Mouse (Mus musculus) G1E (cell line): ENCODE results near the gene Fam19a3. TPM values are rescaled to one million over a fixed set of nuclear protein-coding genes. Genes with fewer than 3 reads are reported as not detected.

Experiments used
- ATAC-seq: 2 replicates; pipeline ENCODE4 v1.8.0; 2016; ENCODE audit warnings: mild to moderate bottlenecking; ENCODE audit not compliant: insufficient number of reproducible peaks, poor library complexity, low FRiP score, severe bottlenecking; ENCODE audit errors: extremely low read depth
- DNase-seq: peaks from one replicate; pipeline ENCODE4 v3.0.0; 2012; ENCODE audit warnings: low spot score
- H3K27me3 ChIP-seq: 2 replicates; pipeline ENCODE4 v1.6.1; 2012; ENCODE audit warnings: mild to moderate bottlenecking, low read length, inconsistent platforms; ENCODE audit not compliant: insufficient read depth
- H3K36me3 ChIP-seq: replicated peaks from 2 replicates; pipeline ENCODE3; 2012; ENCODE audit warnings: mild to moderate bottlenecking, inconsistent platforms
- H3K4me1 ChIP-seq: 2 replicates; pipeline ENCODE4 v1.6.1; 2012; ENCODE audit warnings: low read depth, low read length, inconsistent platforms, mixed read lengths; ENCODE audit not compliant: insufficient read depth
- H3K4me3 ChIP-seq: 2 replicates; pipeline ENCODE4 v1.5.1; 2012; ENCODE audit warnings: low read depth, mild to moderate bottlenecking, inconsistent platforms, low read length, moderate library complexity, mixed read lengths
- H3K9me3 ChIP-seq: replicated peaks from 2 replicates; pipeline ENCODE4 v1.6.1; 2012; ENCODE audit warnings: inconsistent platforms
- CTCF ChIP-seq: IDR thresholded peaks from 2 replicates; pipeline ENCODE4 v1.5.1; 2012; ENCODE audit warnings: low read depth, low read length, inconsistent platforms, mixed read lengths
- GATA1 ChIP-seq: IDR thresholded peaks from 2 replicates; pipeline ENCODE4 v1.6.1; 2012; ENCODE audit warnings: borderline replicate concordance, low read length, inconsistent platforms, mixed read lengths
- GATA2 ChIP-seq: IDR thresholded peaks from 2 replicates; pipeline ENCODE4 v1.6.1; 2012; ENCODE audit warnings: low read depth, low read length, inconsistent platforms, borderline replicate concordance
- POLR2AphosphoS5 ChIP-seq: IDR thresholded peaks from 2 replicates; pipeline ENCODE4 v1.6.1; 2012; ENCODE audit warnings: low read depth, low read length, inconsistent platforms; ENCODE audit not compliant: insufficient replicate concordance
- TAL1 ChIP-seq: conservative IDR thresholded peaks from 2 replicates; pipeline ENCODE4 v1.6.1; 2012; ENCODE audit warnings: low read depth, low read length, inconsistent platforms, mixed read lengths
- polyA plus RNA-seq: library from polyadenylated mRNA; stranded (reverse); fragments of >175 nt; gene quantifications from 2 replicates; pipeline ENCODE4 v1.2.3, GENCODE M21; 2012
- total RNA-seq, 2 experiments: library from RNA; stranded (forward) in 1 of 2; stranded (reverse) in 1 of 2; fragments of 200-1000 nt in 1 of 2; fragments of >200 nt in 1 of 2; fragmentation: Nextera tagmentation in 1 of 2; gene quantifications; 2 replicates each; pipeline ENCODE4 v1.2.3; 2014 to 2017

The Fam19a3 gene
- total RNA-seq (2014; fragmentation: Nextera tagmentation) (not detected in 2 replicates), total RNA-seq (2017) (under 0.01 and 0.11 TPM in 2 replicates), polyA plus RNA-seq (not detected in 2 replicates)

DNA sequence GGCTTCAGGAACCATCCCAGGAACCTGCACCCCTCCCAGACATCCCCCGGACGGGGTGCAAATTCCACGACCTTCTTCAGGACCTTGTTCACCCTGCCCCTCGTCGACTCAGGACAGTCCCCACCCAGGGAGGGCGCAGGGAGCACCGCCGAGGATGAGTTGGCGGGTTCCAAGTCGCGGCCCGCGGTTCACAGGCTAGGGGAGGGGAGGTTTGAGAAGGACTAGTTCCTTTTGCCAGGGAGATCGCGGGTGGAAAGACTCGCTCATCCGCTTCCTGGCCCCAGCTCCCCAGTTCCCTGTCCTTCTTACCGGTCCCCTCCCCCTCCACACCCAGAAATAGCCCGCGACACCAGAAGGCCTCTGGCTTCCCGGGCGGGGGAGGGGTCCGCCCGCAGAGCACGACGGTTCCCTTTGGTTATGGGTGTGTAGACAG, at the start of gene Fam19a3:
Gene Fam19a3 (minus strand): TSS at position 370 of the 433 bp plus-strand sequence.
- ATAC-seq = no peak
- no peak for DNase-seq
- Histone ChIP-seq H3K9me3 (no peaks in the 10 kb centered on the region), H3K4me1 (peaks cover 20% of the 10 kb centered on the region), H3K4me3 (peak within 1 kb of the TSS; percentile 57; the same call in 1 of the 2 replicates), H3K36me3 (no peaks in the 10 kb centered on the region), H3K27me3 (peaks cover 93% of the 10 kb centered on the region)
- TF ChIP-seq GATA1 = no peak
- no peak for TF ChIP-seq GATA2
- no peak for TF ChIP-seq POLR2AphosphoS5
- TF ChIP-seq TAL1 = no peak
- no peak for TF ChIP-seq CTCF

DNA sequence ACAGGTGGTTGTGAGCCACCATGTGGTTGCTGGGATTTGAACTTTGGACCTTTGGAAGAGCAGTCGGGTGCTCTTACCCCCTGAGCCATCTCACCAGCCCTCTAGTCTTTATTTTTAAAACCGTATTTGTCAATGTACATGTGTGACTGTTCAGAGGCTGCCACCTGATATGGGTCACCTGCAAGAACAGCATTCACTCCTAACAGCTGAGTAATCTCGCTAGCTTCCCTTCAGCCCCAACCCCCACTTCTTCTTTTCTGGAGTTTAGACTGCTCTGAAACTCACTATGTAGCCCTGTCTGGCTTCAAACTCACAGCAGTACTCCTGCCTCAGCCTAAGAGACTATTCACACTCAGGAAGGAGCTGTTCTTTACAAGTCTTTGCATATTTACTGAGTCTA, 40.8 kb upstream of the Fam19a3 start:
- TF ChIP-seq CTCF (no peak), TAL1 (no peak), GATA2 (no peak), GATA1 (no peak), POLR2AphosphoS5 (no peak)
- peaks cover 29% of the 10 kb centered on the region for H3K4me1 ChIP-seq
- DNase-seq (no peak), ATAC-seq (no peak)
- H3K4me3 ChIP-seq = no peak overlapping the region
- H3K27me3 ChIP-seq = no peaks in the 10 kb centered on the region
- H3K9me3 ChIP-seq = no peaks in the 10 kb centered on the region
- H3K36me3 ChIP-seq = peaks cover 47% of the 10 kb centered on the region

DNA sequence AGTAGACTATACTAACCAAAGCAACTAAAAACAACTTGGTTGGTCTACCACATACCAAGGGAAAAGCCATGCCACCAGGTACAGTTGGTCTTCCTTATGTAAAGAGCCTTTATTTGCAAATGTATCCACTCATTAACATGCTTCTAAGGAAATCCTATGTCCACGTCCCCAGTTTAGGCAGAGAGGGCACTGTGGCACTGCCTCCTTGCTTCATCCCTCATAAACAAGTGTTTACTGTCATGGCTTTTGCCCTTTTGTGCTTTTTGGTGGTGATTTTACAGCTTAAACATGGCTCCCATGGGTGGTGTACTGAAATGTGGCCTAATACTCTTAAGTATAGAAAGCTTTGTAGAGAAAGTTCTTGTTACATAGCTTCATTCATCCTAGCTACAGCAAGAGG, 38.8 kb upstream of the Fam19a3 start:
- H3K4me3 ChIP-seq = no peak overlapping the region
- H3K4me1 ChIP-seq = peaks cover 39% of the 10 kb centered on the region
- no peaks in the 10 kb centered on the region for H3K27me3 ChIP-seq
- no peak for ATAC-seq
- no peak for TF ChIP-seq TAL1
- TF ChIP-seq CTCF = no peak
- TF ChIP-seq GATA2 = no peak
- no peak for TF ChIP-seq GATA1
- no peak for TF ChIP-seq POLR2AphosphoS5
- H3K9me3 ChIP-seq = no peaks in the 10 kb centered on the region
- H3K36me3 ChIP-seq = peaks cover 38% of the 10 kb centered on the region
- no peak for DNase-seq

DNA sequence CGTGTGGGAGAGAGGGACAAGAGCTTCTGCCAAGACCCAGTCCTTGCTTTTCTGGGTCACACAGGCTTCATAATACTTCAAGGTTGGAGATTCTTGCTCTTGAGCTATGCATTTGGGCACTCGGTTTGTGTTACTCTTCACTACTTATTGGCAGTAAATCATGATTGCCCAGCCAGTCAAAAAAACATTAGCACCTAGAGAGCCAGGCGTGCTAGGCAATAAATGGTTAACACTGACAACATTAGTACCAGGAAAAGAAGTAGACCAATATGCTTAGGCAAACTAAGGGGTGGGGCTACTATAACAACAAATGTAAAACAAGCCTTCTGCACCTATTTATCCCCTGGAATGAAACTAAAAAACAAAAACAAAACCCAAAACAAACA, 37.1 kb upstream of the Fam19a3 start:
- TF ChIP-seq GATA1 = no peak
- TF ChIP-seq TAL1 = no peak
- TF ChIP-seq CTCF = no peak
- H3K27me3 ChIP-seq = no peaks in the 10 kb centered on the region
- 0 out of 2 replicates have a peak, but pooled peaks have one; percentile 5 for ATAC-seq
- H3K4me1 ChIP-seq = peaks cover 41% of the 10 kb centered on the region
- peak overlapping the region; percentile 92 for H3K4me3 ChIP-seq
- no peak for DNase-seq
- H3K36me3 ChIP-seq = peaks cover 45% of the 10 kb centered on the region
- no peaks in the 10 kb centered on the region for H3K9me3 ChIP-seq

DNA sequence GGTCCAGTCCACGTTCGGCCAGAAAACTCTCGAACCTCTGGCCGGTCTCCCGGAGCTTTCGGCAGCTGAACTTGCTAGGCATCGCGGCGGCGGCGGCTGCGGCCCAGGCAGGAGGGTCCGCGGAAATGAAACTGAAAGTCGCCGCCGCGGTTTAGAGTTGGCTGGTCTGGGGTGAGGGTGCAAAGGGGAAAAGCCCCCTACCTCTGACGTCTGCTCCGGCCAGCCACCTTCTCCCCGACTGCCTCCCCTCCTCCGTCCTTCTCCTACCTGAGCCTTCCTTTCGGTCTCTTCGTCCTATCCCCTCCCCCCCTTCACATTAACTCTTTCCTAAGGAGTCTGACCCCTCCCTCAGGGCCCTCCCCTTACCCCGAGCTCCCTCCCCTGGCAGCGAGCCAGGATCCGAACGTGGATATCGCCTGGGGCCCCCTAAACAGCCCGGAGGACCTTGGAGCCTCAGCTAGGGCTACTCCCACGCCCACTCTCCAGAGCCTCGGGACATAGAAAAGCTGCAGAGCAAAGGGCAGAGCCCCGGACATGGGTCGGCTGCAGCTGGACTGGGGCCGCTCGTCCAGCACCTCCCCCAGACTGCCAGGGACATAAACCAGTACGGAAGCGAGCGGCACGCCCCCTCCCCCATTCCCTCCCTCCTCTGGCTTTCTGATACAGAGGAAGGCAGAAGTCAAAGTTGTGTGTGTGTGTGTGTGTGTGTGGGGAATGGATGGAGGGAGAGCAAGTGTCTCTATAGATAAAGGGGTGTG, 36.5 kb upstream of the Fam19a3 start, which contains the start of gene Mov10:
Gene Mov10 (minus strand): TSS at position 573 of the 758 bp plus-strand sequence.
- Histone ChIP-seq H3K4me1 (peaks cover 41% of the 10 kb centered on the region), H3K36me3 (peaks cover 48% of the 10 kb centered on the region)

DNA sequence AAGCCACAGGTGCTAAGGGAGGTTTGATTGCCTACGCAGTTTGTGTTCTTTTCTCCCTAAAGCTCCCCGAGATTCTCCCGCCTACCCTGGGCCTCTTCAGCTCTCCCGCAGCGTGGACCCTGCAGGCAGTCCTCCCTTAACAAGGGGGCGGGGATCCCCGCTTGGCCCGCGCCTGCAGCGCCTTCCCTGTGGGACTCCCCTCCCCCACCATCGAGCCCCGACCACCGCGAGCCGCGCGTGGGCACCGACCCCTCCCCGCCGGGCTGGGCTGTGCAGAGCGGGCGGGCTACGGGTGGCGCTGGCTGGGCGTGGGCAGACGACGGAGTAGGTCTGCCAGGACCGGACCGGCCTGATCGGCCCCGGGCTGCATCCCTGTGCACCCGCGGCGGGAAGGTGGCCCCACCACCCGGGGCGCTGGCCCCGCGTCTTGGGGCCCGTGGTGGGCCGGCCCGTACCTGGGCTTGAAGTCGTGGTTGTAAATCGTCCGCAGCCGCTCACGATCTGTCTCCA, 35.9 kb upstream of the Fam19a3 start:
- no peaks in the 10 kb centered on the region for H3K9me3 ChIP-seq
- no peak for TF ChIP-seq TAL1
- no peak for TF ChIP-seq GATA1
- no peak for TF ChIP-seq GATA2
- TF ChIP-seq CTCF = no peak
- TF ChIP-seq POLR2AphosphoS5 = no peak
- peak overlapping the region; percentile 92 for H3K4me3 ChIP-seq
- no peaks in the 10 kb centered on the region for H3K27me3 ChIP-seq
- peaks cover 46% of the 10 kb centered on the region for H3K36me3 ChIP-seq
- DNase-seq (peak; percentile 53), ATAC-seq (no peak)
- H3K4me1 ChIP-seq = peaks cover 39% of the 10 kb centered on the region

More for the DNA sequence above, 36.5 kb upstream of the Fam19a3 start, which contains the start of gene Mov10:
- no peaks in the 10 kb centered on the region for H3K9me3 ChIP-seq
- H3K4me3 ChIP-seq = peak within 1 kb of the TSS; percentile 92
- TF ChIP-seq TAL1 = 0 out of 2 replicates have a peak, but pooled peaks have one; percentile 16
- TF ChIP-seq CTCF = no peak
- TF ChIP-seq GATA2 = no peak
- DNase-seq (peak; percentile 76), ATAC-seq (peak; percentile 75)
- no peaks in the 10 kb centered on the region for H3K27me3 ChIP-seq
